Mouse (Mus musculus) cerebellum, adult 9-10 months (tissue): ENCODE results near the gene Mxd1.

Source experiments
- DNase-seq: peaks from one replicate; pipeline ENCODE4 v3.0.0; 2022

Mxd1 gene

DNA sequence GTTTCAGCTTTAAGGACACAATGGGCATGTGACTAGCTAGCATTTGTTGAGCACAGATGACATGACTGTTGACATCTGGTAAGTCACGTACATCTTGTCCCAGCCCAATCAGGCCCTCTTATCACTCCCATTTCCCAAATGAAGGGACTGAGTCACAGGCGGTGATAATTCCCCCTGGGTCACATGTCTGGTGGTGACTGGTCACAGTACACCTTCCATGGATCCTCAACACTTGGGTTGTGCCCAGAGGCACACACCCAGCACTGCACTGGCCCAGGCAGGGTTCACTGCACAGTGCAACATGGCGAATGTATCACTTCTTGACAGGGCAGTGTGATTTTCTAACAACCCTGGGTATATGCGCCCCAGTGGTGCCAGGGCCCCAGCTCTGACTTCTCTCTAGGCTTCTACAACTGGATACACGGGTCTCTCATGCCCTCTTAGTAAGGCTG lies 70.2 kb downstream of the Mxd1 start:
- no peak for DNase-seq
